Mouse (Mus musculus) left cerebral cortex, adult 18-20 months (tissue): Measurements from ENCODE around the gene C530008M17Rik. TPM values are rescaled to one million over a fixed set of nuclear protein-coding genes. Genes with fewer than 3 reads are reported as not detected.

ENCODE experiments used
- DNase-seq, 2 experiments: peaks; one replicate each; pipeline ENCODE4 v3.0.0; 2021 to 2022; ENCODE audit warnings: low spot score in 2 of 2, mixed read lengths in 1 of 2
- long read RNA-seq, 2 experiments: library from polyadenylated mRNA; stranded (forward); transcript quantifications; one replicate each; pipeline ENCODE4 v2.0.0; 2021
- total RNA-seq, 2 experiments: library from RNA; stranded (reverse); gene quantifications; 2 replicates each; pipeline ENCODE4 v1.2.3; 2021

The C530008M17Rik gene
- total RNA-seq: 10 to 100 TPM; 49.9 to 57.4 TPM
- long read RNA-seq, experiment 1, partial matches to known transcripts: 5 of 16 reads
- long read RNA-seq, experiment 1, other reads (novel, unspliced or antisense): 11 of 16 reads
- long read RNA-seq, experiment 2, partial matches to known transcripts: 3 of 6 reads
- long read RNA-seq, experiment 2, other reads (novel, unspliced or antisense): 3 of 6 reads

DNA sequence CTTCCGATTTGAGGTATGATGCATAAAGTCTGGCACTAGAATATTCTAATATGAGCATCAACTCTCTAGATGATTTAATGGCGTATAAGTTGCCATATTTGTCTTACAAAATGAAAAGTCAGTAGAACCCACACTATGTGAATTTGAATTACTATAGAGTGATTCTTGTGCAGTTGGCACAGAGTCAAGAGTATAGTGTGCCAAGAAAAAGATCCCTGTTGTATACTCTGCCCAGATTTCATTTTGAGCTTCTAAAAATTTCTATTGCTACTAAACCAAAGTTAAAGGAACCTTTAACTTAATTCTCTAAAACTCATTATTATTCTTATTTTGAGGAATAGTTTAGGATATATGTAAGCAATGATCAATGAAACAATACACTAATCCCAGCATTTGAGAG, at the start of gene C530008M17Rik:
TSS of gene C530008M17Rik (plus strand) at position 301 of the 400 bp plus-strand sequence.
- DNase-seq: no peak

- no peak for DNase-seq
These were observed 46.5 kb upstream of the C530008M17Rik start for GRCm38 (mm10) chr5:76609702-76610370.

GRCm38 (mm10) chr5:76612867-76613499, 43.3 kb upstream of the C530008M17Rik start:
- no peak for DNase-seq

DNA sequence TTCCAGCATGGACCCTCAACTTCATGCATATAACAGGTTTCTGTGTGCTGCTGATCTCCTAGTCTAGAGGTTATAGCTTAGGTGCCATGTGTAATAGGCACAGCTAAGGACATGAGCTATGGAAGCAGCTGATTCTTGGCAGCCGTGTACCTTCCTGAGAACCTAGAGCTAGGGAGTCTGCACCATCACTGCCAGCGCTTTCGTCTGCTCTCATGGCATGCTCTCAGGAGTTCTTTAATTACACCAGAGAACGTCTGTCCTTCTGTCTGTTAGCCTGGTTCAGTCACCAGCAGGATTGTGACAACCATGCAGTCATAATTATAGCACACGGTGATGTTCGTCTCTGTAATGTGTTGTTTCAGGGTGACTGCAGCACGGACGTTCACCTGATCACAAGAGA, 41.0 kb upstream of the C530008M17Rik start:
- no peak for DNase-seq

- DNase-seq: no peak
These were observed 40.0 kb upstream of the C530008M17Rik start for GRCm38 (mm10) chr5:76616196-76616747.

DNA sequence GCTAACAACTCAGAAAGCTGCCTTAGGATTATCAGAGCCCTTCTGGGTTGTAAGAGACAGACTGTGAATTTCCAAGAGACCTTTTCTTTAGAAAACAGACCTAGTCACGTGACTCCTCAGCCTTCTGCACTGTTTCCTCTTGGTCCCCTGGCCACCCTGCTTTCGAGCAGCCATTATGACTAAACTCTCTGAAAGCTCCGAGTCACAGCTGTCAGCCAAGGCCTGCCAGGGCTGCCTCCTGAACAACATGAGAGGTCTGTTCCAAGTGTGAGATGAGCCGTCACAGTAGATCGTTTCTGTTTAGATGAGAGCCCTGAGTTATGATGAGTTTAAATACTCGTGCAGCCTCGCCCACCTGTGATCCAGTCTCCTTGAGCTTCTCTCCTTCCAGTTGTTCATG, 37.6 kb upstream of the C530008M17Rik start:
- DNase-seq: no peak

- DNase-seq: no peak
These were observed 32.6 kb upstream of the C530008M17Rik start for GRCm38 (mm10) chr5:76623759-76624158.

GRCm38 (mm10) chr5:76627770-76628169, 28.5 kb upstream of the C530008M17Rik start:
- no peak for DNase-seq

- DNase-seq: no peak
These were observed 22.3 kb upstream of the C530008M17Rik start for GRCm38 (mm10) chr5:76634012-76634411.

- no peak for DNase-seq
These were observed 20.7 kb upstream of the C530008M17Rik start for GRCm38 (mm10) chr5:76635592-76635991.

DNA sequence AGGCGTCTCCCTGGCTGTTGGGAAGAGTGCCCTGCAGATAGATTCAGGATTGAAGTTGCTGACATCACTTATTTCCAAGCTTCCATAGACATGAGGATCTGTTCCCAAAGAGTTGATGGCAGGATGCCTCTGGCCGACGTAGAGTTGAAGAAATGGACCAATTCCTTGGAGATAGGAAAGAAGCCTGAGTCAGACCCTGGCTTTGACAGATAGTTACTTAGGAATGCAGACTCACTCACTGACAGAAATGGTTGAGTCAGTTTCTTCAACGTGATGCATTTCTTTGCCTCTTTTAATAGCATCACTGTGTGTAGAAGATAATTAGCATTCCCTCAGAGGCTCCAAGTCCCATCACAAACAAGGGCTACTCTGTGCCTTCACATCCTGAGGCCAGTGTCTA, 14.2 kb upstream of the C530008M17Rik start:
- no peak for DNase-seq

- no peak for DNase-seq
These were observed 12.1 kb upstream of the C530008M17Rik start for GRCm38 (mm10) chr5:76644234-76644633.

- DNase-seq: no peak
These were observed 11.0 kb upstream of the C530008M17Rik start for GRCm38 (mm10) chr5:76645091-76645868.

- DNase-seq: no peak
These were observed 6.4 kb upstream of the C530008M17Rik start for GRCm38 (mm10) chr5:76649897-76650296.

DNA sequence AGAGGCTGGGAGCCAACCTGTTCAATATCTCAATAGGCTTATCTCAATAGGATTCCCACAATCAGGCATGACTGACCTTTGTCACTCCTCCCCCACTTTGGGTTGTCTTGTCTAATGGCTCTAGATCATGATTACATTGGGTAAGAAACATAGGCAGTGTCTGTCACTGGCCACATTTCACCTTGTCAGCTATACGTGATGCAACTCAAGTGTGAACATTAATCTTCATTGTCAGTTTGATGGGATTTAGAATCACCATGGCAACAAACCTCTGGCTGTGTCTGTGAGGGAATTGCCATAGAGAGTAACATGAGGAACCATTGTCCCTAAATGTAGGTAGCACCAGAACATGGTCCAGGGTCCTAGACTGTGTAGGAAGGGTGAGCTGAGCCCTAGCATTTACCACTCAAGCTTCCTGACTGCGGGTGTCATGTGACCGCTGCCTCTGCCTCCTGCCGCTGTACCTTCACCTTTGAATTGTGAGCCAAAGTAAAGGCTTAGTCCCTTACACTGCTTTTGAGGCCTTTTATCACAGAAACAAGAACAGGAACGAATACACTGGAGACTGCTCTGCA, 5.1 kb upstream of the C530008M17Rik start:
- no peak for DNase-seq

DNA sequence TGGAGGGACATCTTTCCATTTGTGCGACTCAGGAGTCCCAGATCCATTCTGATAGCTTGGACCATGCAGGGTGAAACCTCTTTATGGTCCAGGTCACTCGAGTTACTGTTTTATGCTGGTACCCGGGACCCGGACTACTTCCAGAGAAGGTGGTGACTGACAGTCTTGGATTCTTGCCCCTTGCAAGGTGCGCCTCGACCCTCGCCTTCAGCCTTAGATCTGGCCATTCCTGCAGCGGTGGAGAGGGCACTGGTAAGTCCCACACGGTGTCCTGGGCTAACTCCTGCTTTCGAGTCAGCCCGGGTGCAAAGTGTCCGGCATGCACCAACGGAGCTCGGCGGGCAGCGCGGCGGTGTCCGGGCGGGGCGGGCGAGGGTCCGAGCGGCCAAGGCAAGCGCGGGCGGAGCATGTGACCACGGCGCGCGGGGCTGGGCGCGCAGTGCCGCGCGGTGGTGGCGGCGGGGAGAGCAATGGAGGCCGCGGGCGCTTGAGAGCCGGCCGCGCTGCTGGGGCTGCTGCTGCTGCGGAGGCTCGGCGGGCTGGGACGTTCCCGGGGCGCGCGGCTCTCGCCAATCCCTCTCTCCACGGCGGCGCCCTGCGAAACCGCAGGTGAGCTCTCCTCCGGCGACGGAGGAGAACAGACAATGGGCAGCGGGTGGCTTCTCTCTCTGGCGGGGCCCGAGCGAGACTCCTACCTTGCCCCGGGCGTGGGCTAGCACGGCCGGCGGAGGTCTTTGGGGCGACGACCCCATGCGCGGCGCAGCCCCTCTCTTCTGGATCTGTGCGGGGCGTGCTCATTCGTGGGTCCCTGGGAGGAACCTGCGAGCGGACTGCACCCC, 1.2 kb downstream of the C530008M17Rik start:
- DNase-seq: peak; percentile 67 to 81

GRCm38 (mm10) chr5:76658084-76658934, 2.0 kb downstream of the C530008M17Rik start:
- peak; percentile 25 to 41 for DNase-seq

GRCm38 (mm10) chr5:76659958-76660635, 3.8 kb downstream of the C530008M17Rik start:
- no peak for DNase-seq

- DNase-seq: no peak
These were observed 5.0 kb downstream of the C530008M17Rik start for GRCm38 (mm10) chr5:76661310-76661709.
